Mouse (Mus musculus) CH12.LX (cell line): ENCODE data around the gene Ppp1r14b. TPM values are rescaled to one million over a fixed set of nuclear protein-coding genes. Genes with fewer than 3 reads are reported as not detected.

ENCODE experiments used
- DNase-seq: peaks from one replicate; pipeline ENCODE4 v3.0.0-alpha.2; 2013; ENCODE audit errors: extremely low read depth
- H3K27ac ChIP-seq: 2 replicates; pipeline ENCODE4 v1.5.1; 2012; ENCODE audit warnings: low read depth, mild to moderate bottlenecking, control low read depth, moderate library complexity; ENCODE audit not compliant: insufficient read depth
- H3K27me3 ChIP-seq: replicated peaks from 2 replicates; pipeline ENCODE3; 2012; ENCODE audit warnings: inconsistent platforms
- H3K36me3 ChIP-seq, 2 experiments: replicated peaks in 1 of 2; 2 replicates each; pipeline versions ENCODE3 to v1.6.1; 2012; ENCODE audit warnings: inconsistent platforms in 1 of 2, low read length in 1 of 2, mild to moderate bottlenecking in 1 of 2, mixed read lengths in 1 of 2, moderate library complexity in 1 of 2; ENCODE audit not compliant: control insufficient read depth in 1 of 2, insufficient read depth in 1 of 2
- H3K4me1 ChIP-seq, 2 experiments: 2 replicates each; pipeline ENCODE4 v1.6.1; 2012; ENCODE audit warnings: inconsistent platforms in 1 of 2, moderate library complexity in 1 of 2; ENCODE audit not compliant: insufficient read depth in 2 of 2, control insufficient read depth in 1 of 2
- H3K4me2 ChIP-seq: 2 replicates; pipeline ENCODE4 v1.6.1; 2012; ENCODE audit warnings: low read depth, mild to moderate bottlenecking, control low read depth; ENCODE audit not compliant: poor library complexity, insufficient read depth, severe bottlenecking
- H3K4me3 ChIP-seq, 3 experiments: fragments of 150-350 bp in 1 of 3; sonication (generic) in 1 of 3; replicated peaks in 1 of 3; 2 replicates each; pipeline versions ENCODE3 to v1.5.1; 2011 to 2012; ENCODE audit warnings: low read depth in 2 of 3, low read length in 2 of 3, mild to moderate bottlenecking in 2 of 3, moderate library complexity in 2 of 3, control low read depth in 1 of 3, improper control_type of control experiment in 1 of 3, inconsistent platforms in 1 of 3, mixed read lengths in 1 of 3; ENCODE audit not compliant: poor library complexity in 1 of 3
- H3K79me2 ChIP-seq: replicated peaks from 2 replicates; pipeline ENCODE4 v1.6.1; 2012; ENCODE audit warnings: mild to moderate bottlenecking, moderate library complexity; ENCODE audit not compliant: control insufficient read depth, poor library complexity, insufficient read depth, severe bottlenecking; ENCODE audit errors: extremely low read depth
- H3K9ac ChIP-seq: 2 replicates; pipeline ENCODE4 v1.6.1; 2012; ENCODE audit warnings: low read depth, mild to moderate bottlenecking, control low read depth, moderate library complexity; ENCODE audit not compliant: insufficient read depth
- H3K9me3 ChIP-seq: replicated peaks from 2 replicates; pipeline ENCODE3; 2012; ENCODE audit warnings: low read length, inconsistent platforms, mixed read lengths
- BHLHE40 ChIP-seq: IDR thresholded peaks from 2 replicates; pipeline ENCODE4 v1.6.1; 2011; ENCODE audit warnings: mild to moderate bottlenecking, low read depth, low read length, improper control_type of control experiment
- CTCF ChIP-seq, 2 experiments: IDR thresholded peaks in 1 of 2; conservative IDR thresholded peaks in 1 of 2; 2 replicates each; pipeline ENCODE4 v1.5.1; 2011 to 2012; ENCODE audit warnings: low read depth in 2 of 2, low read length in 2 of 2, improper control_type of control experiment in 1 of 2, inconsistent platforms in 1 of 2, mild to moderate bottlenecking in 1 of 2, moderate library complexity in 1 of 2
- E2F4 ChIP-seq: IDR thresholded peaks from 2 replicates; pipeline ENCODE4 v1.6.1; 2011; ENCODE audit warnings: low read depth, low read length, improper control_type of control experiment; ENCODE audit not compliant: insufficient replicate concordance
- EP300 ChIP-seq: IDR thresholded peaks from 2 replicates; pipeline ENCODE4 v1.6.1; 2011; ENCODE audit warnings: low read length, improper control_type of control experiment
- ETS1 ChIP-seq: conservative IDR thresholded peaks from 2 replicates; pipeline ENCODE4 v1.6.1; 2012; ENCODE audit warnings: low read depth, mild to moderate bottlenecking, inconsistent platforms, low read length, improper control_type of control experiment, moderate library complexity
- JUN ChIP-seq: IDR thresholded peaks from 2 replicates; pipeline ENCODE4 v1.6.1; 2011; ENCODE audit warnings: low read depth, mild to moderate bottlenecking, low read length, improper control_type of control experiment, moderate library complexity; ENCODE audit not compliant: insufficient read depth
- MAFK ChIP-seq: IDR thresholded peaks from 2 replicates; pipeline ENCODE4 v1.6.1; 2011; ENCODE audit warnings: low read length, improper control_type of control experiment; ENCODE audit not compliant: insufficient replicate concordance
- MEF2A ChIP-seq: IDR thresholded peaks from 2 replicates; pipeline ENCODE4 v1.6.1; 2014; ENCODE audit warnings: low read depth, mild to moderate bottlenecking, inconsistent platforms, low read length, improper control_type of control experiment, borderline replicate concordance
- MYC ChIP-seq: IDR thresholded peaks from 2 replicates; pipeline ENCODE4 v1.6.1; 2011; ENCODE audit warnings: low read depth, mild to moderate bottlenecking, improper control_type of control experiment, low read length
- NELFE ChIP-seq: IDR thresholded peaks from 2 replicates; pipeline ENCODE4 v1.6.1; 2011; ENCODE audit warnings: low read depth, low read length, improper control_type of control experiment
- NRF1 ChIP-seq: IDR thresholded peaks from 2 replicates; pipeline ENCODE4 v1.6.1; 2014; ENCODE audit warnings: low read depth, mild to moderate bottlenecking, inconsistent platforms, low read length, improper control_type of control experiment, moderate library complexity
- PAX5 ChIP-seq: IDR thresholded peaks from 2 replicates; pipeline ENCODE4 v1.6.1; 2012; ENCODE audit warnings: low read length, inconsistent platforms, mixed read lengths
- TBP ChIP-seq: conservative IDR thresholded peaks from 2 replicates; pipeline ENCODE4 v1.6.1; 2011; ENCODE audit warnings: low read depth, low read length, improper control_type of control experiment
- TCF12 ChIP-seq: IDR thresholded peaks from 2 replicates; pipeline ENCODE4 v1.6.1; 2014; ENCODE audit warnings: low read depth, mild to moderate bottlenecking, inconsistent platforms, low read length, improper control_type of control experiment
- USF2 ChIP-seq: conservative IDR thresholded peaks from 2 replicates; pipeline ENCODE4 v1.6.1; 2011; ENCODE audit warnings: low read depth, low read length, improper control_type of control experiment
- ZKSCAN1 ChIP-seq: IDR thresholded peaks from 2 replicates; pipeline ENCODE4 v1.6.1; 2012; ENCODE audit warnings: low read depth, inconsistent platforms, low read length, improper control_type of control experiment, borderline replicate concordance
- dilution Hi-C: fragments of 300-500 bp; cut with MboI; formaldehyde crosslinking; loops from 2 replicates; pipeline ENCODE4 v1.14.3; 2020; ENCODE audit warnings: low sequenced_read_pairs; ENCODE audit not compliant: extremely low pct_unique_long_range_greater_than_20kb, extremely low pct_ligation_motif_present
- in situ Hi-C: fragments of 300-500 bp; cut with MboI; formaldehyde crosslinking; loops from 3 replicates; pipeline ENCODE4 v1.14.3; 2019; ENCODE audit warnings: low sequenced_read_pairs, low pct_ligation_motif_present, low pct_unique_long_range_greater_than_20kb, mixed read lengths
- polyA plus RNA-seq: library from polyadenylated mRNA; unstranded; fragments of >175 nt; gene quantifications from 2 replicates; pipeline ENCODE4 v1.2.1, GENCODE M21; 2012; ENCODE audit warnings: low read depth; ENCODE audit not compliant: insufficient read length
- total RNA-seq, 2 experiments: library from RNA; depleted of rRNA; stranded (reverse); fragments of 300-350 nt in 1 of 2; fragments of >200 nt in 1 of 2; gene quantifications; 2 replicates each; pipeline ENCODE4 v1.2.3; 2012 to 2014

The Ppp1r14b gene
- total and polyA plus RNA-seq, 3 experiments = 167 to 256 (median 241) TPM

DNA sequence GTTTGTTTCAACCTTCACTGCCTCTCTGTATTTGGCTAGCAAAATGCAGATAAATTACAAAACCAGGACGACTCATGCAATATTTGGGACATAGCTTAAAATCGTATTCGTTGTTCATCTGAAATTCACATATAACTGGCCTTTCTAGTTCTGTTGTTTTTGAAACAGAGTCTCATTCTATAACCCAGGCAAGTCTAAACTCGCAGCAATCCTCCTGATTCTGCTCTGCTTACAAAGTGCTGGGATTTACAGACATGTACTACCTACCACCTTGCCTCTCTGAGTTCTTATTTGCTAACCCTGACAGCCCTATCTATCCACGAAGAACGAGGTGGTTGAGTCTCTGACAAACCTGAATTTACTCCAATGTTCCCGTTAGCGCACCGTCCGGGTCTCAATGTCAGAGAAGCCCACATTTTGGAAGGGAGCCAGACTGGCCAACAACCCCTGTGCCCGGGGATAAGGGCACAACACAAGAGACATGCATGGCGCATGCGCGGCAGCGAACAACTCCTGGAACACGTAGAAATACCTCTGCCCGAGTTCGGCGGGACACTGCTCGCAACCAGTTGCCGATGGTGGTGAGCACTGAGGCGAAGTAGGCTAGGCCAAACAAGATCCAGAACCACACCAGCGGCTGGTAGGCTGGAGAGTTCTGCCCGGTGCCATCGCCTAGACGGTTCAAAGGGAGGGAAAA, 48.1 kb upstream of the Ppp1r14b start:
- DNase-seq = no peak
- dilution Hi-C loops (no loop called here), in situ Hi-C loops (no loop called here)
- Histone ChIP-seq H3K27ac (no peak overlapping the region), H3K27me3 (peaks cover 3% of the 10 kb centered on the region), H3K4me2 (no peak overlapping the region), H3K4me1 (peaks cover 3 to 15% of the 10 kb centered on the region in 2 experiments), H3K9me3 (no peaks in the 10 kb centered on the region), H3K36me3 (no peaks in the 10 kb centered on the region), H3K79me2 (no peaks in the 10 kb centered on the region), H3K9ac (no peak overlapping the region), H3K4me3 (no peak overlapping the region)
- no peak for TF ChIP-seq PAX5
- no peak for TF ChIP-seq TBP
- no peak for TF ChIP-seq MAFK
- no peak for TF ChIP-seq BHLHE40
- TF ChIP-seq NRF1 = no peak
- no peak for TF ChIP-seq ETS1
- no peak for TF ChIP-seq JUN
- TF ChIP-seq NELFE = no peak
- TF ChIP-seq E2F4 = no peak
- no peak for TF ChIP-seq MEF2A
- TF ChIP-seq USF2 = no peak
- TF ChIP-seq TCF12 = no peak

DNA sequence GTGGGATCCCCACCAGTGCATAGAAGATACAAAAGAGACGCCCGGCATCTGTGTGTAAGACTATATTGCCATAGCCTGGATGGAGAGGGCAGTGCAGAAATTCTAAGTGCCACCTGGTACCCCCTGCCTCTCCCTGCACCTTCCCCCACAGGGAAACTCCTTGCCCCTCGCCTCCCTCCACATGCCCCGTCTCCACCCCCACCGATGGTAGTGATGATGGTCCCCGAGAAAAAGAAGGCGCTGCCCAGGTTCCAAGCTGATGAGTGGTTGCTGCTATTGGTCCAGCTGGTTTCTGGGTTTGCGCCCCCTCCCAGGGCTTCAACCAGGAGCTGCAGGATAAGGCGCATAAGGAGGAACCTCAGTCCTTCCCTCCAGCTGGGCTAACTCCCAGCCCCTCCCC, 46.7 kb upstream of the Ppp1r14b start:
- TF ChIP-seq EP300 = no peak
- no peak for TF ChIP-seq JUN
- TF ChIP-seq, all 38 proteins: peak for 0
- no peak overlapping the region for H3K9ac ChIP-seq
- in situ Hi-C loops (no loop called here), dilution Hi-C loops (no loop called here)
- no peak overlapping the region for H3K4me3 ChIP-seq
- H3K36me3 ChIP-seq = no peaks in the 10 kb centered on the region
- peaks cover 3% of the 10 kb centered on the region for H3K27me3 ChIP-seq
- no peaks in the 10 kb centered on the region for H3K9me3 ChIP-seq
- no peak overlapping the region for H3K4me2 ChIP-seq
- H3K27ac ChIP-seq = no peak overlapping the region
- H3K79me2 ChIP-seq = no peaks in the 10 kb centered on the region
- no peak for DNase-seq
- peaks cover 3 to 7% of the 10 kb centered on the region in 2 experiments for H3K4me1 ChIP-seq

DNA sequence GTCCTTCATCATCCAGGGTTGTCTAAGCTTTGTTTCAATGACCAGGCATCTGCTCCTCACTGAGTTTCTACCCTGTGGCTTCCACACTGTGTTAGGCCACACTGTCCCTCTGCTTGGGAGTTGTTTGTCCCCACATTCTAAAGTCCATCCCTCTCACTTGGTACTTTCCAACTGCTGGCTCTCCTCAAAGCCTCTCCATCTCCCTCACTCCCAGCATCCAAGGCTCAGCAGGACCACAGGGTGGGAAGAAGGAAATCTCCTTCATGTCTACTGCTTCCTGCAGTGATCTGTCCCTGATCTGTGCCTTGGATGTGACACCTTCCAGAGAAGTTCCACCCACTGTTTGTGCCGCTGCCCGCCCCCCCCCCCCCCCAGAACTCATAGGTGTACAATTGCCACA, 43.8 kb upstream of the Ppp1r14b start:
- TF ChIP-seq CTCF (conservative IDR thresholded peaks at IDR 0.05 in 1 of 2, IDR thresholded peaks at IDR 0.05 in 1 of 2; ENCODE audit: low read depth in 2 of 2, low read length in 2 of 2) = no peak
- no peak for TF ChIP-seq MYC
- TF ChIP-seq ZKSCAN1 = no peak
- Histone ChIP-seq H3K4me1 (peaks cover 0 to 4% of the 10 kb centered on the region in 2 experiments; a peak in 2 of 4 replicates), H3K27ac (no peak overlapping the region), H3K9me3 (no peaks in the 10 kb centered on the region), H3K36me3 (no peaks in the 10 kb centered on the region), H3K27me3 (no peaks in the 10 kb centered on the region), H3K4me3 (no peak overlapping the region), H3K79me2 (no peaks in the 10 kb centered on the region), H3K4me2 (no peak overlapping the region), H3K9ac (no peak overlapping the region)
- dilution Hi-C loops (no loop called here), in situ Hi-C loops (no loop called here)
- no peak for DNase-seq
